Mouse (Mus musculus) midbrain, embryonic 14.5 days (tissue): Measurements from ENCODE around the gene Sptb. TPM values are rescaled to one million over a fixed set of nuclear protein-coding genes. Genes with fewer than 3 reads are reported as not detected.
A peak's percentile ranks its signal among the peaks of the same experiment; 100 is the strongest.

ENCODE experiments used
- ATAC-seq: fragments of 200-750 bp; cut with Nextera tagmentation; 2 replicates; pipeline ENCODE4 v1.8.0; 2017; ENCODE audit warnings: moderate number of reproducible peaks, moderate library complexity; ENCODE audit not compliant: low FRiP score, low TSS enrichment
- DNase-seq: peaks from one replicate; pipeline ENCODE4 v3.0.0-alpha.2; 2015
- H3K27ac ChIP-seq: fragments of 300-500 bp; sonication (generic); replicated peaks from 2 replicates; pipeline ENCODE4 v1.5.1; 2014; ENCODE audit warnings: mild to moderate bottlenecking, low read depth, low read length, moderate library complexity
- H3K27me3 ChIP-seq: fragments of 300-500 bp; sonication (generic); 2 replicates; pipeline ENCODE4 v1.6.1; 2014; ENCODE audit warnings: low read length, control low read depth, mixed read lengths; ENCODE audit not compliant: control insufficient read depth, insufficient read depth
- H3K36me3 ChIP-seq: fragments of 300-500 bp; sonication (generic); 2 replicates; pipeline ENCODE4 v1.6.1; 2014; ENCODE audit warnings: low read length, control low read depth; ENCODE audit not compliant: control insufficient read depth, insufficient read depth
- H3K4me1 ChIP-seq: fragments of 300-500 bp; sonication (generic); 2 replicates; pipeline ENCODE4 v1.6.1; 2014; ENCODE audit warnings: mild to moderate bottlenecking, antibody characterized with exemption, low read length, control low read depth; ENCODE audit not compliant: control insufficient read depth, insufficient read depth
- H3K4me2 ChIP-seq: fragments of 300-500 bp; sonication (generic); 2 replicates; pipeline ENCODE4 v1.6.1; 2014; ENCODE audit warnings: mild to moderate bottlenecking, low read length, moderate library complexity
- H3K4me3 ChIP-seq: fragments of 300-500 bp; sonication (generic); replicated peaks from 2 replicates; pipeline ENCODE4 v1.5.1; 2014; ENCODE audit warnings: low read depth, low read length
- H3K9ac ChIP-seq: fragments of 300-500 bp; sonication (generic); replicated peaks from 2 replicates; pipeline ENCODE4 v1.6.1; 2014; ENCODE audit warnings: mild to moderate bottlenecking, low read length, moderate library complexity
- H3K9me3 ChIP-seq: fragments of 300-500 bp; sonication (generic); 2 replicates; pipeline ENCODE4 v1.6.1; 2016; ENCODE audit warnings: low read length, control low read depth, mixed read lengths; ENCODE audit not compliant: control insufficient read depth
- WGBS: fragments of 180-500 bp; shearing (Covaris S2); extraction: QIAGEN DNeasy Blood & Tissue Kit; methylation state at CpG from one replicate; pipeline ENCODE4 v1.1.7; 2014; 5-methylcytosine and 5-hydroxymethylcytosine counted together
- polyA plus RNA-seq: library from polyadenylated mRNA; unstranded; fragments of >200 nt; fragmentation: Nextera tagmentation; extraction: Ambion mirVana; gene quantifications from 2 replicates; pipeline ENCODE4 v1.2.1, GENCODE M21; 2014

The Sptb gene
- polyA plus RNA-seq, 1 experiment from 2014 or later = 4.2 TPM

GRCm38 (mm10) chr12:76541879-76542278 lies 168.5 kb downstream of the Sptb start:
- no peak for ATAC-seq
- no peak overlapping the region for H3K27ac ChIP-seq
- WGBS = 73% methylated on average over 6 of the region's 6 CpGs
- H3K9ac ChIP-seq = no peak overlapping the region
- DNase-seq = no peak
- no peak overlapping the region for H3K4me2 ChIP-seq
- H3K4me3 ChIP-seq = no peak overlapping the region
- peaks cover 7% of the 10 kb centered on the region for H3K4me1 ChIP-seq
- no peaks in the 10 kb centered on the region; the same call in 1 of the 2 replicates for H3K27me3 ChIP-seq
- no peaks in the 10 kb centered on the region for H3K36me3 ChIP-seq
- no peaks in the 10 kb centered on the region for H3K9me3 ChIP-seq

DNA sequence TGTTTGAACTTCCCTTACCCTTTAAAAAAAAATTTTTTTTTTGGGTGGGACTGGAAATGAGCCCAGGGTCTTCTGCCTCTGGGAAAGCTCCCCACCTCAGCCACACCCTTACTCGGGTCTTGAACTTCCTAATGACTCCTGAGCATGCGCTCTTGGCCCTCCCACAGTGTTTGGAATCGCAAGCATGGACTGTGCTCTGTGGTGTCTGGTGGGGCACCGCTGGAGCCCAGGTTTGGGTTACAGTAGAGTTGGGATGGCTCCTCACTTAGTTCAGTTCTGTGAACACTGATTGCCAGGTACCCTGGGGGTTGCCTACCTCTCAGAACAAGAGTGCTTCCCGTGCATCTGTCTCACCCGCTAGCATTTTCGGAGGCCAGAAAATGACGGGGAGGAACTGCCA lies 168.9 kb downstream of the Sptb start:
- 41% methylated on average over 8 of the region's 8 CpGs for WGBS
- peaks cover 3% of the 10 kb centered on the region; the same call in 1 of the 2 replicates for H3K4me1 ChIP-seq
- H3K4me3 ChIP-seq = no peak overlapping the region
- H3K9ac ChIP-seq = no peak overlapping the region
- no peak overlapping the region for H3K27ac ChIP-seq
- H3K36me3 ChIP-seq = no peaks in the 10 kb centered on the region
- ATAC-seq (no peak), DNase-seq (no peak)
- H3K4me2 ChIP-seq = no peak overlapping the region
- no peaks in the 10 kb centered on the region; the same call in 1 of the 2 replicates for H3K27me3 ChIP-seq
- no peaks in the 10 kb centered on the region for H3K9me3 ChIP-seq

GRCm38 (mm10) chr12:76540701-76541221 lies 169.6 kb downstream of the Sptb start:
- no peaks in the 10 kb centered on the region for H3K36me3 ChIP-seq
- H3K27ac ChIP-seq = no peak overlapping the region
- H3K4me1 ChIP-seq = no peaks in the 10 kb centered on the region
- H3K27me3 ChIP-seq = peaks cover 2% of the 10 kb centered on the region; the same call in 1 of the 2 replicates
- H3K4me2 ChIP-seq = no peak overlapping the region
- DNase-seq (no peak), ATAC-seq (no peak)
- no peak overlapping the region for H3K9ac ChIP-seq
- no peaks in the 10 kb centered on the region for H3K9me3 ChIP-seq
- H3K4me3 ChIP-seq = no peak overlapping the region
- 85% methylated on average over 10 of the region's 10 CpGs for WGBS

DNA sequence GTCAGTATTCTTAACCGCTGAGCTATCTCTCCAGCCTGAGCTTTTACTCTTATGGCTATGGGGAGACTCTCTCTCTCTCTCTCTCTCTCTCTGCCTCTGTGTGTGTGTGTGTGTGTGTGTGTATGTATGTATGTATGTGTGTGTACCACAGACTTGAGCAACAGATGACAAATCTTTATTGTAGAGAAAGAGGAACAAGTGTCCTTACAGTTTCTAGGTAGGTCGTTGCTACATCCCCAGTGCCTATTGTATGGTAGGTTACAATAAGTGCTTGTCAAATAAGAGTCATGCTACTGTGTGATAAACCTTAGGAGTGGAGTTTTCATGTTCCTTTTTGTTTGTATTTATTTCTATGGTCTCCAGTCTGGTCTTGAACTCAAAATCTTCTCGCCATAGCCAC lies 170.2 kb downstream of the Sptb start:
- Histone ChIP-seq H3K9ac (no peak overlapping the region), H3K9me3 (no peaks in the 10 kb centered on the region), H3K36me3 (no peaks in the 10 kb centered on the region), H3K4me3 (no peak overlapping the region), H3K27ac (no peak overlapping the region), H3K4me2 (no peak overlapping the region), H3K4me1 (no peaks in the 10 kb centered on the region), H3K27me3 (peaks cover 8% of the 10 kb centered on the region)
- no peak for ATAC-seq
- 91% methylated on average over 3 of the region's 3 CpGs for WGBS
- DNase-seq = no peak

- ATAC-seq = no peak
- Histone ChIP-seq H3K4me1 (peaks cover 11% of the 10 kb centered on the region), H3K4me3 (no peak overlapping the region), H3K9me3 (no peaks in the 10 kb centered on the region), H3K9ac (no peak overlapping the region), H3K27me3 (peaks cover 32% of the 10 kb centered on the region), H3K36me3 (no peaks in the 10 kb centered on the region), H3K27ac (no peak overlapping the region), H3K4me2 (no peak overlapping the region)
- no peak for DNase-seq
- WGBS = 89% methylated on average over 8 of the region's 8 CpGs
These were observed 172.9 kb downstream of the Sptb start for GRCm38 (mm10) chr12:76537434-76537833.

GRCm38 (mm10) chr12:76536591-76537153 lies 173.7 kb downstream of the Sptb start:
- no peak overlapping the region for H3K27ac ChIP-seq
- no peak overlapping the region for H3K9ac ChIP-seq
- H3K36me3 ChIP-seq = no peaks in the 10 kb centered on the region
- peaks cover 39% of the 10 kb centered on the region for H3K27me3 ChIP-seq
- H3K4me2 ChIP-seq = no peak overlapping the region
- H3K4me1 ChIP-seq = peaks cover 11% of the 10 kb centered on the region
- H3K4me3 ChIP-seq = no peak overlapping the region
- 79% methylated on average over 8 of the region's 8 CpGs for WGBS
- ATAC-seq (no peak), DNase-seq (no peak)
- no peaks in the 10 kb centered on the region for H3K9me3 ChIP-seq

DNA sequence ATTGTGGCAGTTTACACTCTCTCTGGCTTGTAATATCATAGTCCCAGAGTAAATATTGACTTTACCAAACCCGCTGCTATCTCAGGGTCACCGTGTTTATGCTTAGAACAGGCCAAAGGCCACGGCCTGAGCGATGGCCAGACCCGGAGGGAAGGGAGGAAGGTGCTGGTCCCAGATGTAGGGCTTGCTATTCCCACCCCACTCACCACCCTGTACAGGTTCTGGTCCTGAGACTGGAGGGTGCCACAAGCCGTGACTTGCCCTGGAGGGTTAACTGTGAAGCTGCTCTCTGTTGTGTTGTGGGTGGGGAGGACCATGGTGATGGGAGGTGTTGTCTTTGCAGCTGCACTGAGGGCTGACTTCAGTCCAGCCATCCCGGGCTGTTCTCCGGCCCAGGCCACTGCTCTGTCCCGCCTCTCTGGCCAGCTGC lies 174.9 kb downstream of the Sptb start:
- ATAC-seq (no peak), DNase-seq (no peak)
- H3K36me3 ChIP-seq = no peaks in the 10 kb centered on the region
- whole genome bisulfite sequencing = 62% methylated on average over 9 of the region's 9 CpGs
- H3K9ac ChIP-seq = no peak overlapping the region
- H3K9me3 ChIP-seq = no peaks in the 10 kb centered on the region
- H3K4me3 ChIP-seq = no peak overlapping the region
- no peak overlapping the region for H3K27ac ChIP-seq
- H3K27me3 ChIP-seq = peaks cover 50% of the 10 kb centered on the region
- peaks cover 11% of the 10 kb centered on the region for H3K4me1 ChIP-seq
- H3K4me2 ChIP-seq = no peak overlapping the region

DNA sequence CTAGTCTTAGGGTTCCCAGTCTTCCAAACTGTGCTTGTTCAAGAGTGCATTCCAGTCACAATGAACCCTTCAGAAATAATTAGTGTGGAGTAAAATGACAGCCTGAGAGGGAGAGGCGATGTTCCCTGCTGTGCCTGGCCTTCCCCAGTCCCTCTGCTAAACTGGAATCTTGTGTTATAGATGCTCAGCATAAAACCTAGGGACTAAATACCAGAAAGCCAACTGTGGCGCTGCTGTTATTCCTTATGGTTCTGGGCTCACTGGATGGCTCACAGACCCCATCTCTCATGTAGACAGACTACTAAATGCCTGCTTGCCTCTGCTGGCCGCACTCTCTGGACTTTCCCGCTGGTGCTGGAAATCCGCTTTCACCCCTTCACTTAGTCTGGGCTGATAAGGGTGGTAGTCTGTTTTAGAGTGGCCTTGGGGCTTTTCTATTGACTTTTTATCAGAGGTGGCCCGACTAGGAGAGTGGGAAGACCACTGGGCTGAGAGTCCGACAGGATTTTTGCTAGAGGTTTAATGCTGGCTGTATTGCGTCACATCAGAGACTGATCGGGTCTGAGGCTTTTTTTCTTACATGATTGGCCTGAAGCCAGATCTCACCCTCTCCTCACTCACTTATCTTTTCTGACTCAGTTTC lies 175.6 kb downstream of the Sptb start:
- ATAC-seq (no peak), DNase-seq (peak; percentile 31)
- Histone ChIP-seq H3K9ac (no peak overlapping the region), H3K4me2 (no peak overlapping the region; the same call in 1 of the 2 replicates), H3K4me3 (peak overlapping the region; percentile 61; the same call in 1 of the 2 replicates), H3K27me3 (peaks cover 57% of the 10 kb centered on the region), H3K27ac (no peak overlapping the region), H3K4me1 (peaks cover 11% of the 10 kb centered on the region), H3K9me3 (no peaks in the 10 kb centered on the region), H3K36me3 (no peaks in the 10 kb centered on the region)
- WGBS = 27% methylated on average over 9 of the region's 9 CpGs

- 3% methylated on average over 11 of the region's 11 CpGs for WGBS
- peak overlapping the region; percentile 96 for H3K4me2 ChIP-seq
- H3K27me3 ChIP-seq = peaks cover 57% of the 10 kb centered on the region
- H3K27ac ChIP-seq = no peak overlapping the region
- H3K36me3 ChIP-seq = no peaks in the 10 kb centered on the region
- no peaks in the 10 kb centered on the region for H3K9me3 ChIP-seq
- peaks cover 11% of the 10 kb centered on the region for H3K4me1 ChIP-seq
- H3K9ac ChIP-seq = peak overlapping the region; percentile 49; the same call in 1 of the 2 replicates
- ATAC-seq (no peak), DNase-seq (no peak)
- H3K4me3 ChIP-seq = peak overlapping the region; percentile 61
These were observed 176.1 kb downstream of the Sptb start for GRCm38 (mm10) chr12:76534233-76534632.
